Mouse (Mus musculus): ENCODE results near the gene Col8a2.

DNA sequence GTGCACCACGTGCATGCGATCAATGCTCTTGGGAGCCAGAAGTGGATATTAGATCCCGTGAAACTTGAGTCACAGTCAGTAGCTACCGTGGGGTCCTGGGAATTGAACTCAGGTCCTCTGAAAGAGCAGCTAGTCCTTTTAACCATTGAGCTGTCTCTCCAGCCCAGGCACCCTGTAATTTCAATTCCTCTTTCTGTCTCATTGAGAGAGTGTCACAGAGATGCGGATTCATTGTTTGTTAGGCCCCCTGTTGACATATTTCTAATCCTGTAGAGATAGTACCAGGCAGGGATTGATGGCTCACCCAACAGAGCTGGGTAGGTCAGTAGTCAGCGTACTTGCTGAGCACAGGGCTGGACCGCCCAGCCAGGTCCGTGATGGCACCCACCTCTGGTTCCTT lies 3.7 kb downstream of the Col8a2 start:
- TF ChIP-seq GATA1 (IDR thresholded peaks at IDR 0.05; ENCODE audit: borderline replicate concordance, low read length) (no peak), FLI1 (IDR thresholded peaks at IDR 0.05; ENCODE audit: low read length) (no peak)

Data from megakaryocyte, embryonic 14.5 days (primary cell).